Mouse (Mus musculus) ovary, postnatal 14 days (tissue): Measurements from ENCODE around the gene Zfp800.

Experiments
- DNase-seq: peaks from one replicate; pipeline ENCODE4 v3.0.0; 2022; ENCODE audit warnings: low spot score

Gene Zfp800

GRCm38 (mm10) chr6:28202833-28203232 lies 195.0 kb downstream of the Zfp800 start:
- DNase-seq = no peak

GRCm38 (mm10) chr6:28193901-28194300 lies 203.9 kb downstream of the Zfp800 start:
- DNase-seq = no peak

- no peak for DNase-seq
These were observed 205.9 kb downstream of the Zfp800 start for GRCm38 (mm10) chr6:28191935-28192334.
